Mouse (Mus musculus): ENCODE results near the gene Gm5788. TPM values are rescaled to one million over a fixed set of nuclear protein-coding genes. Genes with fewer than 3 reads are reported as not detected.

Gm5788 gene
- polyA plus RNA-seq, 1 experiment, result not detected

DNA sequence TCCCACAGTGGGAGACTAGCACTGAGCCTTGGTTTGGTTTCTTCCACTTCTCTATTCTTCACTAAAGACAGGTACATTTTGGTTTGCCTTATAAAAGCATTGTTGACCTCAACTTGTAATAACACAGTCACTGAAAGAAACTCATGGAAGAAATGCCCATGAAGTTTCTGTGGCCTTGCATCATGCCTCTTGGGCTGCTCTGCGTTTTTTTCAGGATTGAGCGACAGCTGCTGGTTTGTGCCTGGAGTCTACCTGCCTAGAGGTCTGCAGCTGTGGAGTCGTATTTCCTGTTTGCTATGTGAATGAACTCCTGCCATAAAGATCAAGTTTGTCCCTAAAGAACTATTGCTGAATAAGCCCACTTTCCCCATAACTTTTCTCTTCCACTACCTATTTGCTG is 49.4 kb downstream of the Gm5788 start:
- 81% methylated on average over 3 of the region's 3 CpGs for WGBS
- TF ChIP-seq POLR2A (IDR thresholded peaks at IDR 0.05; ENCODE audit: insufficient read depth, low read depth, low read length), result no peak
- H3K4me1 ChIP-seq (ENCODE audit: control insufficient read depth, insufficient read depth, low read length), result no peaks in the 10 kb centered on the region
- H3K4me3 ChIP-seq (ENCODE audit: insufficient read depth, low read depth, low read length), result no peak overlapping the region
- no peak overlapping the region for H3K27ac ChIP-seq (ENCODE audit: insufficient read depth, low read depth, low read length)

Other genes with a start within 250 kb of the Gm5788 start
- not detected in 2 replicates for gene Vipas39, start 228.5 kb upstream of the Gm5788 start, polyA plus RNA-seq (2012; ENCODE audit: insufficient read depth, insufficient read length, low replicate concordance, missing spikeins)
- gene Ahsa1, start 228.2 kb upstream of the Gm5788 start, polyA plus RNA-seq (2012; ENCODE audit: insufficient read depth, insufficient read length, low replicate concordance, missing spikeins), result not detected in 2 replicates
- gene Ism2, start 195.0 kb upstream of the Gm5788 start, polyA plus RNA-seq (2012; ENCODE audit: insufficient read depth, insufficient read length, low replicate concordance, missing spikeins), result not detected in 2 replicates
- not detected in 2 replicates for gene Sptlc2, start 106.4 kb upstream of the Gm5788 start, polyA plus RNA-seq (2012; ENCODE audit: insufficient read depth, insufficient read length, low replicate concordance, missing spikeins)
- not detected in 2 replicates for gene Slirp, start 50.8 kb upstream of the Gm5788 start, polyA plus RNA-seq (2012; ENCODE audit: insufficient read depth, insufficient read length, low replicate concordance, missing spikeins)
- gene Alkbh1, start 50.7 kb upstream of the Gm5788 start, polyA plus RNA-seq (2012; ENCODE audit: insufficient read depth, insufficient read length, low replicate concordance, missing spikeins), result not detected in 2 replicates
- gene Snw1, start 22.4 kb upstream of the Gm5788 start, polyA plus RNA-seq (2012; ENCODE audit: insufficient read depth, insufficient read length, low replicate concordance, missing spikeins), result 137 TPM in 1 of 2 replicates, not detected in the other
- not detected in 2 replicates for gene Gm8300, start 19.6 kb downstream of the Gm5788 start, polyA plus RNA-seq (2012; ENCODE audit: insufficient read depth, insufficient read length, low replicate concordance, missing spikeins)
- gene Oog1, start 108.0 kb downstream of the Gm5788 start, polyA plus RNA-seq (2012; ENCODE audit: insufficient read depth, insufficient read length, low replicate concordance, missing spikeins), result not detected in 2 replicates
- gene Gm4027, start 124.1 kb downstream of the Gm5788 start, polyA plus RNA-seq (2012; ENCODE audit: insufficient read depth, insufficient read length, low replicate concordance, missing spikeins), result not detected in 2 replicates
- not detected in 2 replicates for gene Gm16381, start 149.9 kb downstream of the Gm5788 start, polyA plus RNA-seq (2012; ENCODE audit: insufficient read depth, insufficient read length, low replicate concordance, missing spikeins)